Mouse (Mus musculus): Measurements from ENCODE around the gene Zfp275.

- TF ChIP-seq POLR2A (IDR thresholded peaks at IDR 0.05; ENCODE audit: borderline replicate concordance, control insufficient read depth, low read depth, low read length) (no peak), CTCF (IDR thresholded peaks at IDR 0.05; ENCODE audit: control insufficient read depth, insufficient read depth, low read length) (no peak)
Observed at GRCm38 (mm10) chrX:73401616-73402015, 59.2 kb downstream of the Zfp275 start.

Measured in bone marrow, adult 2 months (tissue).